Mouse (Mus musculus) thymus, postnatal 4 days (tissue): ENCODE data around the gene Rreb1.

ENCODE experiments used
- DNase-seq: peaks from one replicate; pipeline ENCODE4 v3.0.0; 2021

Gene Rreb1

GRCm38 (mm10) chr13:37959239-37959907, 181.2 kb downstream of the Rreb1 start:
- no peak for DNase-seq

- DNase-seq: no peak
Observed at GRCm38 (mm10) chr13:37959936-37960335, 181.7 kb downstream of the Rreb1 start.

GRCm38 (mm10) chr13:37962541-37962940, 184.3 kb downstream of the Rreb1 start:
- no peak for DNase-seq

GRCm38 (mm10) chr13:37963354-37964007, 185.3 kb downstream of the Rreb1 start:
- DNase-seq: peak; percentile 86

- no peak for DNase-seq
Observed at GRCm38 (mm10) chr13:37964128-37965087, 186.2 kb downstream of the Rreb1 start.

- DNase-seq: peak; percentile 44
Observed at GRCm38 (mm10) chr13:37965126-37965914, 187.1 kb downstream of the Rreb1 start.

GRCm38 (mm10) chr13:37966256-37967051, 188.3 kb downstream of the Rreb1 start:
- DNase-seq: no peak

GRCm38 (mm10) chr13:37967052-37967437, 188.8 kb downstream of the Rreb1 start:
- DNase-seq: no peak

- no peak for DNase-seq
Observed at GRCm38 (mm10) chr13:37967565-37967964, 189.4 kb downstream of the Rreb1 start.

- DNase-seq: peak; percentile 94
Observed at GRCm38 (mm10) chr13:37969337-37969736, 191.1 kb downstream of the Rreb1 start.

- DNase-seq: no peak
Observed at GRCm38 (mm10) chr13:37969988-37970387, 191.8 kb downstream of the Rreb1 start.

- peak; percentile 36 for DNase-seq
Observed at GRCm38 (mm10) chr13:37970887-37971530, 192.8 kb downstream of the Rreb1 start.

- no peak for DNase-seq
Observed at GRCm38 (mm10) chr13:37974036-37974435, 195.8 kb downstream of the Rreb1 start.

- DNase-seq: no peak
Observed at GRCm38 (mm10) chr13:37974731-37975130, 196.5 kb downstream of the Rreb1 start.

GRCm38 (mm10) chr13:37979506-37979905, 201.3 kb downstream of the Rreb1 start:
- no peak for DNase-seq

GRCm38 (mm10) chr13:37980346-37980745, 202.1 kb downstream of the Rreb1 start:
- DNase-seq: no peak

GRCm38 (mm10) chr13:37981063-37981462, 202.9 kb downstream of the Rreb1 start:
- DNase-seq: no peak

- no peak for DNase-seq
Observed at GRCm38 (mm10) chr13:37986166-37986565, 208.0 kb downstream of the Rreb1 start.

GRCm38 (mm10) chr13:37989701-37990100, 211.5 kb downstream of the Rreb1 start:
- DNase-seq: no peak

GRCm38 (mm10) chr13:37992638-37993371, 214.6 kb downstream of the Rreb1 start:
- no peak for DNase-seq

- DNase-seq: no peak
Observed at GRCm38 (mm10) chr13:37993376-37993703, 215.1 kb downstream of the Rreb1 start.
